Mouse (Mus musculus): ENCODE results near the gene Stard13.

- TF ChIP-seq CTCF (IDR thresholded peaks at IDR 0.05; ENCODE audit: extremely low read depth, insufficient read depth, insufficient read length, insufficient replicate concordance) = no peak
- no peak for TF ChIP-seq POLR2A (IDR thresholded peaks at IDR 0.05; ENCODE audit: low read depth, low read length)
These were observed 239.5 kb downstream of the Stard13 start for GRCm38 (mm10) chr5:150994096-150994495.
